Comparison of ENCODE assay signal across 22 mouse cellular contexts in the genomic region with DNA sequence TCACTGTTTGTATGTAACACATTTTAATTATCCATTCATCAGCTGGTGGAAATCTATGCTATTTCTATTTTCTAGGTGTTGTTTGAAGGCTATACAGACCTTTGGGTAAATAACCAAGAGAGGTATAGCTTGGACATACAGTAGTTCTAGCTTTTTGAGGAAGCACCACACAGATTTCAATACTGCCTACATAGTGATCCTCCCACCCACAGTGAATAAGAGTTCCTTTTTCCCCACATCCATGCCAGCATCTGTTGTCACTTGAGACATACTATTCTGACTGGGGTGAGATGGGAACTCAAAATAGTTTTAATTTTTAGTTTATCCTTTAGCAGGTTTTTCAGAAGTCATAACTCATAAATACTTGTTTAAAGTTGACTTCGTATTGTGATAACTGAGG.
"Had no signal": no experiment of that assay in that cellular context is flagged by ENCODE, and none has a peak within 500 bp of the region (broad histone marks: within the 10 kb centered on the region; RNA-seq: fewer than 3 reads in every experiment).

No protein-coding gene starts in this region.

- ATAC-seq: hindbrain, embryonic 16.5 days; hindbrain, postnatal 0 days; inflammation-experienced regulatory T-cells, adult 6 months; intestine, embryonic 15.5 days; intestine, embryonic 16.5 days; intestine, postnatal 0 days had no signal

- DNase-seq: heart, postnatal 10 days; heart, postnatal 14 days; heart, postnatal 36 days; heart, postnatal 4 days; kidney, adult 11 months; kidney, adult 18-20 months; kidney, adult 2 months; kidney, adult 8-10 months; kidney, adult 9 months; kidney, postnatal 10 days; kidney, postnatal 14 days; kidney, postnatal 25 days; kidney, postnatal 36 days; kidney, postnatal 4 days; layer of hippocampus, adult 9-11 months; layer of hippocampus, postnatal 36 days had no signal
